Mouse (Mus musculus) gastrocnemius, postnatal 36 days (tissue): ENCODE results near the gene Evc2. TPM values are rescaled to one million over a fixed set of nuclear protein-coding genes. Genes with fewer than 3 reads are reported as not detected.

Source experiments
- DNase-seq, 2 experiments: peaks; one replicate each; pipeline ENCODE4 v3.0.0; 2022
- intact Hi-C: fragments of 180-260 bp; cut with DNase I; formaldehyde crosslinking; loops from one replicate; pipeline ENCODE4 v1.15.1; 2025
- total RNA-seq, 2 experiments: library from RNA; stranded (reverse); gene quantifications; 2 replicates each; pipeline ENCODE4 v1.2.3; 2021

Gene Evc2
- total RNA-seq, 2 experiments from 2014 or later: 7.9 to 8.5 TPM

- DNase-seq: no peak
- intact Hi-C loops: no loop called here
These were observed 24.3 kb downstream of the Evc2 start for GRCm38 (mm10) chr5:37362618-37363017.

GRCm38 (mm10) chr5:37363284-37363683 is 25.0 kb downstream of the Evc2 start:
- no peak for DNase-seq
- intact Hi-C loops: no loop called here

GRCm38 (mm10) chr5:37365751-37366150 is 27.5 kb downstream of the Evc2 start:
- intact Hi-C loops: no loop called here
- DNase-seq: no peak

GRCm38 (mm10) chr5:37368796-37369195 is 30.5 kb downstream of the Evc2 start:
- no peak for DNase-seq
- intact Hi-C loops: no loop called here

GRCm38 (mm10) chr5:37377376-37377775 is 39.1 kb downstream of the Evc2 start:
- intact Hi-C loops: no loop called here
- no peak for DNase-seq

GRCm38 (mm10) chr5:37380641-37381040 is 42.3 kb downstream of the Evc2 start:
- no peak for DNase-seq
- intact Hi-C loops: no loop called here

- DNase-seq: no peak
- intact Hi-C loops: no loop called here
These were observed 45.3 kb downstream of the Evc2 start for GRCm38 (mm10) chr5:37383570-37383969.

GRCm38 (mm10) chr5:37388646-37389045 is 50.3 kb downstream of the Evc2 start:
- no peak for DNase-seq
- intact Hi-C loops: no loop called here

GRCm38 (mm10) chr5:37389808-37390495 is 51.7 kb downstream of the Evc2 start:
- DNase-seq: no peak
- intact Hi-C loops: no loop called here

GRCm38 (mm10) chr5:37390923-37391322 is 52.6 kb downstream of the Evc2 start:
- no peak for DNase-seq
- intact Hi-C loops: no loop called here

GRCm38 (mm10) chr5:37391901-37392300 is 53.6 kb downstream of the Evc2 start:
- no peak for DNase-seq
- intact Hi-C loops: no loop called here

GRCm38 (mm10) chr5:37395172-37396030 is 57.1 kb downstream of the Evc2 start:
- intact Hi-C loops: no loop called here
- no peak for DNase-seq

- DNase-seq: no peak
- intact Hi-C loops: no loop called here
These were observed 80.7 kb downstream of the Evc2 start for GRCm38 (mm10) chr5:37419028-37419427.

GRCm38 (mm10) chr5:37427210-37427609 is 88.9 kb downstream of the Evc2 start:
- DNase-seq: no peak
- intact Hi-C loops: no loop called here

GRCm38 (mm10) chr5:37435417-37435816 is 97.1 kb downstream of the Evc2 start:
- DNase-seq: no peak
- intact Hi-C loops: no loop called here

GRCm38 (mm10) chr5:37442767-37443166 is 104.5 kb downstream of the Evc2 start:
- DNase-seq: no peak
- intact Hi-C loops: no loop called here

- intact Hi-C loops: no loop called here
- DNase-seq: no peak
These were observed 109.2 kb downstream of the Evc2 start for GRCm38 (mm10) chr5:37447546-37447945.

GRCm38 (mm10) chr5:37456590-37456989 is 118.3 kb downstream of the Evc2 start:
- no peak for DNase-seq
- intact Hi-C loops: no loop called here

- intact Hi-C loops: no loop called here
- DNase-seq: no peak
These were observed 118.9 kb downstream of the Evc2 start for GRCm38 (mm10) chr5:37457191-37457590.

- no peak for DNase-seq
- intact Hi-C loops: no loop called here
These were observed 119.5 kb downstream of the Evc2 start for GRCm38 (mm10) chr5:37457831-37458230.

GRCm38 (mm10) chr5:37458236-37458635 is 119.9 kb downstream of the Evc2 start:
- no peak for DNase-seq
- intact Hi-C loops: no loop called here

GRCm38 (mm10) chr5:37465461-37465860 is 127.2 kb downstream of the Evc2 start:
- intact Hi-C loops: no loop called here
- no peak for DNase-seq
